Comparison of ENCODE assay signal across 25 mouse cellular contexts in the genomic region with DNA sequence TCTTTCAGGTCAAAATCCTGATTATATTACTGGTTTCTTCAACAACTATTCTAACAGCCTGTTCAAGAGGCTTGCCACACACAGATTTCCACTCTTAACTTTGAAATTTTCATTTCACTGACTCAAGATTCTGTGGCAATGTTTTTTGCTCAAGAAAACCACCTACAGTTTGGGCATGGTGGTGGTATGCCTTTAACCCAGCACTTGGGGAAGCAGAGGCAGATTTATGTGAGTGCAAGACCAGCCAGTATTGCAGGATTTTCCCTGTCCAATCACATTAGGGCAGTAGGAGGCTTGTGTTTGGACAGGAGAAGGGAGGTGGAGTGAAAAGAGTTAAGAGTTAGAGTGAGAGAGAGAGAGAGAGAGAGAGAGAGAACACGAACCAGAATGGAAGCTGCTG.
"Had no signal": no experiment of that assay in that cellular context is flagged by ENCODE, and none has a peak within 500 bp of the region (broad histone marks: within the 10 kb centered on the region; RNA-seq: fewer than 3 reads in every experiment).

No protein-coding gene starts in this region.

- H3K4me3 ChIP-seq: heart, adult 2 months; heart, embryonic 13.5 days; heart, embryonic 15.5 days; hindbrain, embryonic 13.5 days; hindbrain, embryonic 15.5 days; kidney, embryonic 15.5 days; limb, embryonic 13.5 days; limb, embryonic 15.5 days; liver, embryonic 12.5 days had no signal

- DNase-seq: gastrocnemius, postnatal 10 days; gastrocnemius, postnatal 25 days; heart, adult 11 months; heart, adult 2 months; heart, postnatal 14 days; heart, postnatal 36 days; kidney, adult 11 months; kidney, adult 2 months; kidney, adult 9 months; kidney, postnatal 14 days; kidney, postnatal 36 days; layer of hippocampus, adult 9-11 months; layer of hippocampus, postnatal 36 days; left cerebral cortex, postnatal 4 days had no signal

- H3K27ac ChIP-seq: heart, adult 2 months; heart, embryonic 13.5 days; heart, embryonic 15.5 days; hindbrain, embryonic 13.5 days; hindbrain, embryonic 15.5 days; hindbrain, postnatal 0 days; kidney, embryonic 15.5 days; kidney, postnatal 0 days; limb, embryonic 13.5 days; limb, embryonic 15.5 days; liver, embryonic 12.5 days; liver, embryonic 14.5 days had no signal
